Mouse (Mus musculus) CH12F3 (cell line): Measurements from ENCODE around the gene Arglu1.

Experiments
- in situ Hi-C: fragments of 300-500 bp; cut with MboI; formaldehyde crosslinking; loops from 2 replicates; pipeline ENCODE4 v1.14.3; 2020; ENCODE audit warnings: low sequenced_read_pairs

Arglu1 gene

GRCm38 (mm10) chr8:8659503-8660306 is 30.6 kb downstream of the Arglu1 start:
- in situ Hi-C loops = no loop called here

- in situ Hi-C loops = no loop called here
Observed at GRCm38 (mm10) chr8:8658426-8659224, 31.7 kb downstream of the Arglu1 start.

GRCm38 (mm10) chr8:8657692-8658355 is 32.5 kb downstream of the Arglu1 start:
- in situ Hi-C loops = no loop called here

- in situ Hi-C loops = no loop called here
Observed at GRCm38 (mm10) chr8:8656578-8657441, 33.5 kb downstream of the Arglu1 start.

GRCm38 (mm10) chr8:8655346-8656340 is 34.7 kb downstream of the Arglu1 start:
- in situ Hi-C loops = no loop called here

- in situ Hi-C loops = no loop called here
Observed at GRCm38 (mm10) chr8:8653906-8654489, 36.3 kb downstream of the Arglu1 start.

GRCm38 (mm10) chr8:8653343-8653742 is 37.0 kb downstream of the Arglu1 start:
- in situ Hi-C loops = no loop called here

GRCm38 (mm10) chr8:8652388-8652787 is 37.9 kb downstream of the Arglu1 start:
- in situ Hi-C loops = no loop called here

GRCm38 (mm10) chr8:8649944-8650343 is 40.4 kb downstream of the Arglu1 start:
- in situ Hi-C loops = no loop called here

GRCm38 (mm10) chr8:8649536-8649935 is 40.8 kb downstream of the Arglu1 start:
- in situ Hi-C loops = no loop called here

GRCm38 (mm10) chr8:8648686-8649085 is 41.6 kb downstream of the Arglu1 start:
- in situ Hi-C loops = no loop called here

- in situ Hi-C loops = no loop called here
Observed at GRCm38 (mm10) chr8:8647824-8648223, 42.5 kb downstream of the Arglu1 start.

GRCm38 (mm10) chr8:8647319-8647718 is 43.0 kb downstream of the Arglu1 start:
- in situ Hi-C loops = no loop called here

GRCm38 (mm10) chr8:8644160-8644915 is 46.0 kb downstream of the Arglu1 start:
- in situ Hi-C loops = no loop called here

- in situ Hi-C loops = no loop called here
Observed at GRCm38 (mm10) chr8:8640264-8640588, 50.1 kb downstream of the Arglu1 start.

GRCm38 (mm10) chr8:8639569-8640263 is 50.6 kb downstream of the Arglu1 start:
- in situ Hi-C loops = no loop called here

- in situ Hi-C loops = no loop called here
Observed at GRCm38 (mm10) chr8:8631394-8631793, 58.9 kb downstream of the Arglu1 start.

GRCm38 (mm10) chr8:8624017-8624416 is 66.3 kb downstream of the Arglu1 start:
- in situ Hi-C loops = no loop called here
